ENCODE assay signal across 14 mouse cellular contexts in genomic region chr9:40794926-40795325, GRCm38 (mm10).
"Had no signal": no experiment of that assay in that cellular context is flagged by ENCODE, and none has a peak within 500 bp of the region (broad histone marks: within the 10 kb centered on the region; RNA-seq: fewer than 3 reads in every experiment).

No protein-coding gene starts in this region.

- DNase-seq: kidney, postnatal 10 days; kidney, postnatal 4 days; left cerebral cortex, postnatal 4 days; lung, adult 18-20 months; midbrain, embryonic 14.5 days; right cerebral cortex, adult 18-20 months; thymus, adult 18-20 months; thymus, postnatal 14 days had no signal

- H3K4me3 ChIP-seq: layer of hippocampus, adult 2 months; limb, embryonic 13.5 days; midbrain, embryonic 10.5 days; myocyte; neural tube, embryonic 15.5 days had no signal

- H3K9me3 ChIP-seq: limb, embryonic 13.5 days; midbrain, embryonic 10.5 days; neural tube, embryonic 15.5 days had no signal

- H3K36me3 ChIP-seq: limb, embryonic 13.5 days; midbrain, embryonic 10.5 days; neural tube, embryonic 15.5 days had no signal

- H3K27me3 ChIP-seq: limb, embryonic 13.5 days; neural tube, embryonic 15.5 days had no signal

- H3K27ac ChIP-seq: layer of hippocampus, adult 2 months; limb, embryonic 13.5 days; liver, embryonic 14.5 days; neural tube, embryonic 15.5 days had no signal
